Mouse (Mus musculus) C2C12 (cell line): ENCODE measurements around the gene Ppm1f.

Experiments used
- CTCF ChIP-seq: IDR thresholded peaks from one replicate; pipeline ENCODE4 v1.5.1; 2011; ENCODE audit not compliant: control insufficient read depth, insufficient read depth, insufficient read length
- USF1 ChIP-seq: IDR thresholded peaks from one replicate; pipeline ENCODE4 v1.6.1; 2011; ENCODE audit warnings: low read depth, mild to moderate bottlenecking, control low read depth, moderate library complexity

DNA sequence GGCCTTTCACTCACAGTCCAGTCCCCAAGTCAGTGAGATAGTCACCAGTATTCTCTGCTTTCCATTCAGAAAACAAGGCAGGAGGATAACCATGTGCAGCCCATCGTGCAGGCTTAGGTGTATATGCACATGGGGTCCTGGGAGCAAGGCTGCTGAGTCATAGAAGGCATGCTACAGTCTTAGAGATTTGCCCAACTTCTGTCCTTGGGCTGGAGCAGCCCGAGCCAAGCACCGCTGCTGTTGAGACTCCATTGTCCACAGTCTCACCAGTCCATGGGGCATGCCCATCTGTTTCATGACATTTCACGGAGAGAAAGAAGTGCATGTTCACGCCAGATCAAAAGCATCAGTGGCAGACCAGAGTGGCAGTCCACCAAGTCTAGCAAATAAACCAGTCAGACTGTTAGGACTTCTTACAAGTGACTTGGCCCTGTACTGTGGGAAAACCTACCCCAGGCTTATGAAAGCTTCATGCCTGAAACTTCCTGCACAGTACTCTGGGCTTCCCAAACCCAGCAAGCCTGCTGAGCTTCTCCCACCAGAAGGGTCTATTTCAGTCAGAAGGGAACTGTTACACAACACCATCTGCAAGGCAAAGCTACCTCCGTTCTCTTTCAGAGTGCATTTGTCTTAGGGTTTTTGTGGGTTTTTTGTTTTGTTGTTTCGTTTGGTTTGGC is 22.3 kb downstream of the Ppm1f start:
- TF ChIP-seq USF1: no peak
- no peak for TF ChIP-seq CTCF
